Mouse (Mus musculus): ENCODE results near the gene Ptges. TPM values are rescaled to one million over a fixed set of nuclear protein-coding genes. Genes with fewer than 3 reads are reported as not detected.
"Not testable (repeated sequence)": the region's sequence is repeated elsewhere in the genome, so short reads cannot be mapped to it uniquely, and the experiment has no call there.

The Ptges gene
- polyA plus RNA-seq, 1 experiment from 2014 or later: 2.6 TPM

GRCm38 (mm10) chr2:30952457-30952823 lies 22.8 kb upstream of the Ptges start:
- ATAC-seq (replicated peaks; ENCODE audit: insufficient number of reproducible peaks, insufficient read depth, low FRiP score, low read depth): no peak
- no peaks in the 10 kb centered on the region for H3K9me3 ChIP-seq (replicated peaks)
- H3K4me1 ChIP-seq (replicated peaks): peaks cover 25% of the 10 kb centered on the region
- peak overlapping the region; percentile 86 for H3K27ac ChIP-seq
- peaks cover 13% of the 10 kb centered on the region for H3K36me3 ChIP-seq
- 35% methylated on average over 5 of the region's 5 CpGs for WGBS
- peak overlapping the region; percentile 93 for H3K4me2 ChIP-seq
- H3K27me3 ChIP-seq: no peaks in the 10 kb centered on the region
- H3K4me3 ChIP-seq: peak overlapping the region; percentile 95
- peak overlapping the region; percentile 95; the same call in 1 of the 2 replicates for H3K9ac ChIP-seq

- peak overlapping the region; percentile 61 for H3K4me2 ChIP-seq
- H3K4me1 ChIP-seq (replicated peaks): no peaks in the 10 kb centered on the region
- no peak; the same call in 1 of the 2 replicates for ATAC-seq (replicated peaks; ENCODE audit: insufficient number of reproducible peaks, insufficient read depth, low FRiP score, low read depth)
- H3K36me3 ChIP-seq: no peaks in the 10 kb centered on the region
- H3K9me3 ChIP-seq (replicated peaks): no peaks in the 10 kb centered on the region
- H3K9ac ChIP-seq: no peak overlapping the region
- H3K27ac ChIP-seq: no peak overlapping the region
- WGBS: 25% methylated on average over 16 of the region's 16 CpGs
- H3K4me3 ChIP-seq: peak overlapping the region; percentile 44
- no peaks in the 10 kb centered on the region for H3K27me3 ChIP-seq
These were observed 12.9 kb upstream of the Ptges start for GRCm38 (mm10) chr2:30942603-30943011.

DNA sequence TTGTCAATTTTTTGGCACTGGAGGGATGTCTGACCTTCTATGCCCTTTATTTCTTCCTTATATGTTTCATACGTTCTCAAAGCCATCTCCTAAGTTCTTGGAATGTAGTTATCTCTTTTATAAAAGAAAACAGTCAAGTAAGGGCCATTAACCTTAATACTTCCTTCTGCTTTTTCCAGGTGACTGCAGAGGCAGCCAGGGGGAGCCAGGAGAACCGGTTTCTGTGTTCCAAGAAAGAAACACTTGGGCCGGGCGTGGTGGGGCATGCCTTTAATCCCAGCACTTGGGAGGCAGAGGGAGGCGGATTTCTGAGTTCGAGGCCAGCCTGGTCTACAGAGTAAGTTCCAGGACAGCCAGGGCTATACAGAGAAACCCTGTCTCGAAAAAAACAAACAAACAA lies 12.5 kb upstream of the Ptges start:
- H3K36me3 ChIP-seq; H3K9me3 ChIP-seq (replicated peaks); H3K9ac ChIP-seq; H3K27ac ChIP-seq; ATAC-seq (replicated peaks; ENCODE audit: insufficient number of reproducible peaks, insufficient read depth, low FRiP score, low read depth); H3K27me3 ChIP-seq; H3K4me1 ChIP-seq (replicated peaks); H3K4me3 ChIP-seq: not testable (repeated sequence)
- 46% methylated on average over 7 of the region's 7 CpGs for WGBS
- peak overlapping the region; percentile 61 for H3K4me2 ChIP-seq

- no peaks in the 10 kb centered on the region for H3K36me3 ChIP-seq
- no peaks in the 10 kb centered on the region for H3K4me1 ChIP-seq (replicated peaks)
- H3K9ac ChIP-seq: no peak overlapping the region
- H3K27ac ChIP-seq: no peak overlapping the region
- ATAC-seq (replicated peaks; ENCODE audit: insufficient number of reproducible peaks, insufficient read depth, low FRiP score, low read depth): no peak
- H3K4me2 ChIP-seq: no peak overlapping the region
- WGBS: 83% methylated on average over 5 of the region's 5 CpGs
- H3K4me3 ChIP-seq: no peak overlapping the region
- no peaks in the 10 kb centered on the region for H3K27me3 ChIP-seq
- H3K9me3 ChIP-seq (replicated peaks): no peaks in the 10 kb centered on the region
These were observed 11.9 kb upstream of the Ptges start for GRCm38 (mm10) chr2:30941586-30941985.

- Histone ChIP-seq H3K27me3 (no peaks in the 10 kb centered on the region), H3K27ac (no peak overlapping the region), H3K9me3 (replicated peaks) (no peaks in the 10 kb centered on the region), H3K4me1 (replicated peaks) (no peaks in the 10 kb centered on the region), H3K4me2 (no peak overlapping the region), H3K36me3 (no peaks in the 10 kb centered on the region), H3K4me3 (no peak overlapping the region), H3K9ac (no peak overlapping the region)
- ATAC-seq (replicated peaks; ENCODE audit: insufficient number of reproducible peaks, insufficient read depth, low FRiP score, low read depth): no peak
- 41% methylated on average over 4 of the region's 4 CpGs for WGBS
These were observed 8.9 kb upstream of the Ptges start for GRCm38 (mm10) chr2:30938574-30938991.

DNA sequence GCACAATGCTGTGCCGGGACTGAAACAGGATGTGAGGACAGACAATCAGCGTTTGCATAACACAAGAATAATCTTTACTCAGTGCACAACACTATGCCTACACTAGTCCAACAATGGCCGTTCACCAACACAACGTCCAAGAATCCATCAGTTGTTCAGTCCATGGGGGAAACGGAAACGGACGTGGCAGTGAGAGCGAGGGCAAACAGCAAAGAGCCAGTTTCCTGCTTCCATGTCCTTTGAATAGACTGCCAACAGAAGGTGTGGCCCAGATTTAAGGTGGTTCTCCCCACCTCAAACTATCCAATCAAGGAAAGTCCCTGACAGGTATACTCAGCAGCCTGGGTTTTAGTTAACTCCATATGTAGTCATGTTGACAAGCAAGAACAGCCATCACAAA lies 8.1 kb upstream of the Ptges start:
- no peak overlapping the region for H3K9ac ChIP-seq

GRCm38 (mm10) chr2:30936808-30937207 lies 7.1 kb upstream of the Ptges start:
- Histone ChIP-seq H3K9me3 (replicated peaks) (no peaks in the 10 kb centered on the region), H3K4me1 (replicated peaks) (no peaks in the 10 kb centered on the region), H3K27ac (no peak overlapping the region), H3K27me3 (no peaks in the 10 kb centered on the region), H3K36me3 (no peaks in the 10 kb centered on the region), H3K9ac (no peak overlapping the region), H3K4me3 (no peak overlapping the region), H3K4me2 (no peak overlapping the region)
- ATAC-seq (replicated peaks; ENCODE audit: insufficient number of reproducible peaks, insufficient read depth, low FRiP score, low read depth): no peak
- 67% methylated on average over 3 of the region's 3 CpGs for WGBS

More for the DNA sequence above, 8.1 kb upstream of the Ptges start:
- Histone ChIP-seq H3K4me2 (no peak overlapping the region), H3K9me3 (replicated peaks) (no peaks in the 10 kb centered on the region), H3K36me3 (no peaks in the 10 kb centered on the region), H3K4me3 (no peak overlapping the region), H3K27me3 (no peaks in the 10 kb centered on the region), H3K27ac (no peak overlapping the region), H3K4me1 (replicated peaks) (no peaks in the 10 kb centered on the region)
- no peak for ATAC-seq (replicated peaks; ENCODE audit: insufficient number of reproducible peaks, insufficient read depth, low FRiP score, low read depth)
- 65% methylated on average over 8 of the region's 8 CpGs for WGBS

DNA sequence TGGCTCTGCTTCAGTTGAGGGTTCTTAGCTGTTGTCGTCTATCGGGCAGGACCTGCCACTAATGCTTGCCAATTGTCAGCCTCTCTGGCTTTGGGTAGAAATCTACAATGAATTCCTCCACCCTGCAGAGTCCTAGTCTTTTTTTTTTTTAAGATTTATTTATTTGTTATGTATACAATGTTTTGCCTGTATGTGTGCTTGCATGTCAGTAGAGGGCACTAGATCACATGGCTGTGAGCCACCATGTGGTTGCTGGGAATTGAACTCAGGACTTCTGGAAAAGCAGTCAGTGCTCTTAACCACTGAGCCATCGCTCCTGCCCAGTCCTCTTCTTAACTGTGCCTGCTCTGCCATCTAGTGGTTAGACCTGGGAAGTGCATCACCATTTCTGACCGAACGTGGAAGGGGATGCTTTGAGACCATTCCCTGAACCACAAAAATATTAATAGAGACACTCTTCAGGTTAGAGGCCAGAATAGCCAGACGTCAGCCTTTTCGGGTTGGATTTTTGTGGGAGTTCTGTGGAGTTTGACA lies 4.3 kb upstream of the Ptges start:
- WGBS: 14% methylated on average over 7 of the region's 7 CpGs
- Histone ChIP-seq H3K9me3 (replicated peaks) (no peaks in the 10 kb centered on the region), H3K9ac (no peak overlapping the region), H3K27me3 (no peaks in the 10 kb centered on the region), H3K4me2 (no peak overlapping the region), H3K27ac (no peak overlapping the region), H3K4me1 (replicated peaks) (peaks cover 10% of the 10 kb centered on the region), H3K36me3 (no peaks in the 10 kb centered on the region), H3K4me3 (no peak overlapping the region)
- ATAC-seq (replicated peaks; ENCODE audit: insufficient number of reproducible peaks, insufficient read depth, low FRiP score, low read depth): no peak

DNA sequence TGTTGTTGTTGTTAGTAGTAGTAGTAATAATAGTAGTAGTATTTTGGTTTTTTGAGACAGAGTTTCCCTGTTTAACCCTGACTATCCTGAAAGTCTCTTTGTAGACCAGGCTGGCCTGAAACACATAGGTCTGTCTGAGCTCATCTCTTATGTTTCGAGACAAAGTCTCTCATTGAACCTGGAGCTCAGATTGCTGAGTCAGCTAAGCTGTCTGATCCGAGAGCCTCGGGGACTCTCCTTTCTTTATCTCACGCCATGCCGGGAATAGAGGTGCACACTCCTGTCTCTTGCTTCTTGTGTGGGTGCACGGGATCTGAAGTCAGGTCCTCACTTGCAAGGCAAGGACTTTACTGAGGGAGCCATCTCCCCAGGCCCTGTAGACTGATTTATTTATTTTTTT lies 3.4 kb upstream of the Ptges start:
- Histone ChIP-seq H3K27me3 (no peaks in the 10 kb centered on the region), H3K27ac (no peak overlapping the region), H3K9ac (no peak overlapping the region), H3K4me2 (no peak overlapping the region), H3K4me3 (no peak overlapping the region), H3K9me3 (replicated peaks) (no peaks in the 10 kb centered on the region), H3K4me1 (replicated peaks) (peaks cover 17% of the 10 kb centered on the region), H3K36me3 (no peaks in the 10 kb centered on the region)
- WGBS: 67% methylated on average over 6 of the region's 6 CpGs
- ATAC-seq (replicated peaks; ENCODE audit: insufficient number of reproducible peaks, insufficient read depth, low FRiP score, low read depth): no peak

- H3K9ac ChIP-seq: no peak overlapping the region
- H3K4me2 ChIP-seq: no peak overlapping the region
- H3K36me3 ChIP-seq: no peaks in the 10 kb centered on the region
- H3K27me3 ChIP-seq: no peaks in the 10 kb centered on the region
- H3K4me3 ChIP-seq: no peak overlapping the region
- H3K27ac ChIP-seq: no peak overlapping the region
- 86% methylated on average over 3 of the region's 3 CpGs for WGBS
- H3K4me1 ChIP-seq (replicated peaks): peaks cover 27% of the 10 kb centered on the region
- ATAC-seq (replicated peaks; ENCODE audit: insufficient number of reproducible peaks, insufficient read depth, low FRiP score, low read depth): no peak
- H3K9me3 ChIP-seq (replicated peaks): no peaks in the 10 kb centered on the region
These were observed 2.3 kb upstream of the Ptges start for GRCm38 (mm10) chr2:30931922-30932321.

DNA sequence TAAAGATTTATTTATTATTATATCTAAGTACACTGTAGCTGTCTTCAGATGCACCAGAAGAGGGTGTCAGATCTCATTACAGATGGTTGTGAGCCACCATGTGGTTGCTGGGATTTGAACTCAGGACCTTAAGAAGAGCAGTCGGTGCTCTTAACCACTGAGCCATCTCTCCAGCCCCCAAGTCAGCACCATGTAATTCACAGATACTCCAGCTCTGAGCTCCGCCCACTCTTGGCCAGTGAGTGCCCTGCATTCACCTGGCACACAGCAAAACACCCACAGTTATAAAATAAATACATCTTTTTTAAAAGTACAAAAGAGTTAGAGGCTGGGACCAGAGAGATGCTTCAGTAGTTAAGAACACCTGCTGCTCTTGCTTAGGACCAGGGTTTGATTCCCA lies 1.2 kb upstream of the Ptges start:
- WGBS: 70% methylated on average over 2 of the region's 2 CpGs
- not testable (repeated sequence) for H3K36me3 ChIP-seq; H3K9ac ChIP-seq; H3K27me3 ChIP-seq; H3K9me3 ChIP-seq (replicated peaks); H3K4me3 ChIP-seq; ATAC-seq (replicated peaks; ENCODE audit: insufficient number of reproducible peaks, insufficient read depth, low FRiP score, low read depth); H3K4me2 ChIP-seq; H3K27ac ChIP-seq
- H3K4me1 ChIP-seq (replicated peaks): peaks cover 31% of the 10 kb centered on the region

GRCm38 (mm10) chr2:30928893-30929482 lies 675 bp downstream of the Ptges start:
- H3K4me1 ChIP-seq (replicated peaks): peaks cover 31% of the 10 kb centered on the region
- peak overlapping the region; percentile 70 for H3K4me2 ChIP-seq
- no peak for ATAC-seq (replicated peaks; ENCODE audit: insufficient number of reproducible peaks, insufficient read depth, low FRiP score, low read depth)
- WGBS: 30% methylated on average over 12 of the region's 12 CpGs
- no peaks in the 10 kb centered on the region for H3K36me3 ChIP-seq
- H3K27me3 ChIP-seq: no peaks in the 10 kb centered on the region
- no peak overlapping the region for H3K27ac ChIP-seq
- H3K9ac ChIP-seq: 0 out of 2 replicates have a peak overlapping the region, but pooled peaks have one; percentile 39
- peak overlapping the region; percentile 38 for H3K4me3 ChIP-seq
- H3K9me3 ChIP-seq (replicated peaks): no peaks in the 10 kb centered on the region

Measured in heart, embryonic 15.5 days (tissue).